Mouse (Mus musculus) hindbrain, postnatal 0 days (tissue): ENCODE measurements around the gene Tmprss7. TPM values are rescaled to one million over a fixed set of nuclear protein-coding genes. Genes with fewer than 3 reads are reported as not detected.

Experiments used
- ATAC-seq: fragments of 200-750 bp; cut with Nextera tagmentation; 2 replicates; pipeline ENCODE4 v1.8.0; 2017; ENCODE audit warnings: mild to moderate bottlenecking, moderate TSS enrichment, moderate library complexity
- DNase-seq: peaks from one replicate; pipeline ENCODE4 v3.0.0-alpha.2; 2015; ENCODE audit warnings: low spot score
- H3K27ac ChIP-seq: fragments of 300-500 bp; sonication (generic); 2 replicates; pipeline ENCODE4 v1.5.1; 2014; ENCODE audit warnings: mild to moderate bottlenecking
- H3K27me3 ChIP-seq: fragments of 300-500 bp; sonication (generic); 2 replicates; pipeline ENCODE4 v1.6.1; 2014; ENCODE audit warnings: low read length, mixed read lengths; ENCODE audit not compliant: insufficient read depth
- H3K36me3 ChIP-seq: fragments of 300-500 bp; sonication (generic); 2 replicates; pipeline ENCODE4 v1.6.1; 2014; ENCODE audit warnings: low read length, mixed read lengths; ENCODE audit not compliant: insufficient read depth
- H3K4me1 ChIP-seq: fragments of 300-500 bp; sonication (generic); 2 replicates; pipeline ENCODE4 v1.6.1; 2014; ENCODE audit warnings: antibody characterized with exemption, low read length, mixed read lengths; ENCODE audit not compliant: insufficient read depth
- H3K4me2 ChIP-seq: fragments of 300-500 bp; sonication (generic); 2 replicates; pipeline ENCODE4 v1.6.1; 2014; ENCODE audit warnings: low read depth, mild to moderate bottlenecking, low read length, moderate library complexity, mixed read lengths
- H3K4me3 ChIP-seq: fragments of 300-500 bp; sonication (generic); 2 replicates; pipeline ENCODE4 v1.5.1; 2014; ENCODE audit warnings: low read length
- H3K9ac ChIP-seq: fragments of 300-500 bp; sonication (generic); replicated peaks from 2 replicates; pipeline ENCODE4 v1.6.1; 2014; ENCODE audit warnings: mild to moderate bottlenecking, low read length, moderate library complexity, mixed read lengths
- H3K9me3 ChIP-seq: fragments of 300-500 bp; sonication (generic); 2 replicates; pipeline ENCODE4 v1.6.1; 2016; ENCODE audit warnings: low read length, mixed read lengths
- CTCF ChIP-seq: IDR thresholded peaks from 2 replicates; pipeline ENCODE4 v1.5.1; 2016; ENCODE audit warnings: antibody characterized with exemption, control low read depth, low read depth
- WGBS: fragments of 180-500 bp; shearing (Covaris S2); extraction: QIAGEN DNeasy Blood & Tissue Kit; methylation state at CpG from one replicate; pipeline ENCODE4 v1.1.7; 2014; 5-methylcytosine and 5-hydroxymethylcytosine counted together
- polyA plus RNA-seq: library from polyadenylated mRNA; unstranded; fragments of >200 nt; fragmentation: Nextera tagmentation; extraction: Ambion mirVana; gene quantifications from 2 replicates; pipeline ENCODE4 v1.2.1, GENCODE M21; 2015
- total RNA-seq: library from RNA; depleted of rRNA; stranded (reverse); fragments of >200 nt; gene quantifications from 2 replicates; pipeline ENCODE4 v1.2.3, GENCODE M21; 2014

Tmprss7 gene
- total and polyA plus RNA-seq, 2 experiments from 2014 or later, result 0.59 to 0.73 TPM

DNA sequence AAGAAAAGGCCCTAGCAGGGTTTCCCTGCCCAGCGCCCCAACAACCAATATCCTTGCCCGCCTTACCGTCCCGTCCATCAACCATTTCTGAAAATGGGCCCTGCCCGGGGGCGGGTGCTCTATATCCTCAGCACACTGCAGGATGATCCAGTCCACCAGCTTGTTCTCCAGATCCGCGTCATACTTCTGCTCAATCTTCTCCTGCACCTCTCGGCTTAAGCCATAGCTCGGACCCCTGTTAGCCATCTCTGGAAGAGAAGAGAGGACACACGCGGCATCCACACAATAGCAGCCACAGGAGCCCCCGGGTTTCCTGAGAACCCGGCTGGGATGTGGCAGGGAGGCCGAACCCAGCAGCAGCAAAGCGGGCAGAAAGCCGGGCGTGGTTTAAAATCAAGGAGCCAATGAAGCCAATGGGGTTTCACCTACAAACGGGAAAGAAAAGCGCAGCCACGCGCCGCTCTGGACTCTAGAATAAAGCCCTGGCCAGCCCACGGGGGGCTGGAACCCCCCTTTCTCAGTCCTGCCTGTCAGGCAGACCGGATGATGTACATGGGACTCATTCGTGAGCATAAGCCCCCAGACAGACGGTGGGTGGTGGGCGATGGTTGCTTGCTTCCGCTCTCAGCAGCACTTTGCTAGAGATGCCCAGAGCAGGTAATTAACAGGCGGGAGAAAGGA is 30.7 kb upstream of the Tmprss7 start, which contains the start of gene Tagln3:
Gene Tagln3, minus strand, starts transcription at position 548 of the 681 bp plus-strand sequence.
- Histone ChIP-seq H3K4me2 (peak within 1 kb of the TSS; percentile 70), H3K27ac (peak within 1 kb of the TSS; percentile 92), H3K4me3 (peak within 1 kb of the TSS; percentile 49), H3K9me3 (no peaks in the 10 kb centered on the region), H3K9ac (peak within 1 kb of the TSS; percentile 60), H3K4me1 (peaks cover 31% of the 10 kb centered on the region), H3K27me3 (no peaks in the 10 kb centered on the region), H3K36me3 (peaks cover 10% of the 10 kb centered on the region; the same call in 1 of the 2 replicates)
- WGBS, result under 1% methylated on average over 30 of the region's 30 CpGs
- DNase-seq (peak; percentile 86), ATAC-seq (peak; percentile 88)
- no peak for TF ChIP-seq CTCF

DNA sequence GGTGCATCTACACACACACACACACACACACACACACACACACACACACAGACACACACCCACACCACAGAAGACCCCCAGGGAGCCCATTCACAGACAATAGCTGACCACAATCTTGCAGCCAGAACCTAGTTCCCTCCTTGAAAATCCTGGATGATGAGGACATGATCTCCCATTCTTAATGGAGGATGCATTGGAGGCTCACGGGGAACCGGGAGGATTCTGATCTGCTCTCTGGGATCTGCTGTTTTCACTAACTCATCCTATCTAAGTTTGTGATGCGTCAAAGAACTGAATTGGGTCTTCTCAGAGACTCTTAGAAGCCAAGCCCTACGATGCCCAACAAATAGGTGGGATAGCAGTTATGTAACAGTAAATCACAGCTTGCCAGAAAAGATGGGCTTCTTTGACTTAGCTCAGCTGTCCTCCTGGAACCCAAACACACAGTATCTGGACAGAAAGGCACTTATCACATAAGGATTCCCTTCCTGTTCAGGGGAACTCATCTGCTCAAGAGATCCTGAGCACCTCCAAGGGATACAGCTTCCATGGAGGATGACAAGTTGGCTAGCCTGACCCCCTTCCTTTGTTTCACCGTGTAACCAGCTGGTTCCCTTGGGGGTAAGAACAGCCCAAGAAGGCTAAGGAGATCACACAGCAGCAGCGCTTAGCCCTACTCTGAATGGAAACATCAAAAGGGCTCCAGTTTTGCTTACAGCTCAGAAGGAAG is 29.9 kb upstream of the Tmprss7 start:
- ATAC-seq (peak; percentile 36), DNase-seq (peak; percentile 59)
- peaks cover 31% of the 10 kb centered on the region for H3K4me1 ChIP-seq
- no peaks in the 10 kb centered on the region for H3K27me3 ChIP-seq
- TF ChIP-seq CTCF, result no peak
- WGBS, result 20% methylated on average over 6 of the region's 6 CpGs
- H3K9ac ChIP-seq, result peak overlapping the region; percentile 60
- H3K9me3 ChIP-seq, result no peaks in the 10 kb centered on the region
- H3K4me3 ChIP-seq, result peak overlapping the region; percentile 49
- H3K4me2 ChIP-seq, result peak overlapping the region; percentile 70
- H3K27ac ChIP-seq, result peak overlapping the region; percentile 92
- H3K36me3 ChIP-seq, result peaks cover 15% of the 10 kb centered on the region; the same call in 1 of the 2 replicates

DNA sequence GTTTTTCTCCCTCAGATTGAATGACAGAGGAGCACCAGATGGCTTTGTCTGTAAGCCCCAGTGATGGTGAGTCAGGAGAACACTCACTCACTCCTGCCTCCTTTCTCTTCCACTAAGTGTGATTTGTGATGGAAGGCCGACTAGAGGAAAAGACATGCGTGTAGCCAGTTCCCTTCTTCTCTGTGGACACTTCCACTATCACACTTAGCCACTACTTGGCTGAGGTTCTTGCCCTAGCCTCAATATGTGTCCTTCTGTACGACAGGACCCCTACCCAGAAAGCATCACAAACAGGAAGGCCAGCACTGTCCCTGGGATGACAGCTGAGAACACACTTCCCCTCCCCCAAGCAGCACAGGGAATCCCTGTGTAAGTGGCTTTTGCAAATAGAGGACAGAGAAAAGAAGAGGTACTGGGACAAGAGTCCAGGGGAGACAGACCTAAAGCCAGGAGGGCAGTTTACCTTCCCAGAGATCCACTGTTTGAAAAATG is 29.0 kb upstream of the Tmprss7 start:
- H3K27ac ChIP-seq, result peak overlapping the region; percentile 92
- DNase-seq (peak; percentile 37), ATAC-seq (no peak)
- peaks cover 31% of the 10 kb centered on the region for H3K4me1 ChIP-seq
- H3K27me3 ChIP-seq, result no peaks in the 10 kb centered on the region
- peaks cover 15% of the 10 kb centered on the region; the same call in 1 of the 2 replicates for H3K36me3 ChIP-seq
- peak overlapping the region; percentile 49 for H3K4me3 ChIP-seq
- 25% methylated on average over 3 of the region's 3 CpGs for WGBS
- peak overlapping the region; percentile 70 for H3K4me2 ChIP-seq
- TF ChIP-seq CTCF, result no peak
- no peaks in the 10 kb centered on the region for H3K9me3 ChIP-seq
- H3K9ac ChIP-seq, result peak overlapping the region; percentile 60

DNA sequence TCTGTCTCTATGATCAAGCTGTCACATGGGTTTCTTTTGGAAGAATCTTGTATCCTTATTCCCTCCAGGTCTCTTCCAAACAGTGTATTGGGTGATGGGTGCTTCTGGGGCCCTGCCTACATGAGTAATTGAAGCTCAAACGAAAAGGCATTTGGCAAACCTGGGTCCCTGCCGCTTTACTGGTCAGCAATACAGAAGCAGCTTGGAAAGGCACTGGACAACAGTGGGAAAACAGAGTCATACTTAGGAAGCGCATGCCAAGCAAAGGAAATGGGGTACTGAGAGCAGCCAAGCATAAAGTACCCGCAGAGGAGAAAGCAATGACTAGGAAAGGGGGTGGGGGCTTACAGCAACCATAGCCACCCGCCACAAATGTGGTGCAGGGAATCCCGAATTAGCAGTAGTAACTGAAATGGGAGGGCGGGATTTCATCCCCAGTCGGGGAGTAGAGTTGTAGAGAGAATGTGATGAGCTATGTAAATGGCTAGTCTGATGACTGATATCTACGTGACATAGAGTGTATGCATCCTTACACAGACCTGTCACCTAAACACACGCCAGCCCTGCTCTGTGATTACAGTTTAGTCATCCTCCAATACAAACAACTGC is 26.7 kb upstream of the Tmprss7 start:
- no peak for ATAC-seq
- Histone ChIP-seq H3K4me3 (no peak overlapping the region), H3K36me3 (peaks cover 15% of the 10 kb centered on the region; the same call in 1 of the 2 replicates), H3K4me2 (no peak overlapping the region), H3K4me1 (peaks cover 31% of the 10 kb centered on the region), H3K9ac (no peak overlapping the region), H3K9me3 (no peaks in the 10 kb centered on the region), H3K27me3 (no peaks in the 10 kb centered on the region), H3K27ac (no peak overlapping the region)
- DNase-seq, result no peak
- WGBS, result 83% methylated on average over 10 of the region's 10 CpGs
- TF ChIP-seq CTCF, result no peak

DNA sequence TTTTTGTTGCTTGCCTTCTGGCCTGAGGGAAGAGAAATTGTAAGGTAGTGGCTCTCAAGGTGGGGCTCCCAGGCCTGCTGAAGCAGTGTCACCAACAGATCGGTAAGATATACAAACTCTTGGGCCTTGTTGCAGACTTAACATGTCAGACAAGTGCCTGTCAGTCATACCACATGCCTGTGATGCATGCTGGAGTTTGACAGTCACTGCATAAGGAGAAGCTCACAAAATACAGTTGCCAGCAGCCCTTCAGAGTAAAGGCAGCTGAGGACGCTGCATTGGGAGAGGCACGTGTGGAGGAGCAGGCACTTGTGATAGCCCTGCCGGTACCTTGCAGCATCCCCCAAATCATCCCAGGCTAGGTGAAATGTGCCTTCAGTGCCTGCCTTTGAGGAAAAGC is 24.8 kb upstream of the Tmprss7 start:
- Histone ChIP-seq H3K27me3 (no peaks in the 10 kb centered on the region), H3K27ac (no peak overlapping the region), H3K9me3 (no peaks in the 10 kb centered on the region), H3K4me3 (no peak overlapping the region), H3K9ac (no peak overlapping the region), H3K36me3 (peaks cover 15% of the 10 kb centered on the region; the same call in 1 of the 2 replicates), H3K4me1 (peaks cover 31% of the 10 kb centered on the region), H3K4me2 (no peak overlapping the region)
- WGBS, result 95% methylated on average over 4 of the region's 4 CpGs
- ATAC-seq (no peak), DNase-seq (no peak)
- no peak for TF ChIP-seq CTCF

DNA sequence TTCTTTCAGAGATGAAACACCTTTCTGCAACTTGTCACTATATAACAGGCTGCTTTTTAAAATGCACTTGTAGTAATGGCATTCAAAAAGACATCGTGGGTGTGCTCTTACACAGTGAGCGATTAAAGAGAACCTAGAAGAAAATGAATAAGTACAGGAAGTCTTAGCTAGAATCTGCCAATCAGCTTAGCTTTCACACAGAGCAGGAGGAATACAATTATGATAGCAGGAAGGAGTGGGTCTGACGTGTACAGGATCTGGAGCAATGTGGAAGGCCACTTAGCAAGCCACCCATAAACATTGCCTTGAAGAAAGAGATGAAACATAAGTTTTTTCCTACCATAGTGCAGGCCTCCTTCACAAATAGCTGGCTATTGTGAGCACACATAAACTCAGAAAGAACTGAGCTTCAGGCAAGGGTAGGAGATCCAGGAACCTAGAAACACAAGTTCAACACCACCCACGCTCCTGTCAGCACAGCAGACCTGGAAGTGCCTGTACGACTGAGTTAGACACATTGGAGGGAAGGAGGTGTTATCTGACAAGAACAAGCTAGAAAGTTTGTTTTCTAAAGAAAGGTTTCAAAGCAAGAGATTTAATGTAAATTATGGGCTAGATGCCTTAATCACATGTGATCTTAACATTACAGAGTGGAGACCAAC is 21.2 kb upstream of the Tmprss7 start:
- Histone ChIP-seq H3K36me3 (peaks cover 8% of the 10 kb centered on the region; the same call in 1 of the 2 replicates), H3K9ac (no peak overlapping the region)
- ATAC-seq, result no peak

More for the DNA sequence above, 21.2 kb upstream of the Tmprss7 start:
- Histone ChIP-seq H3K9me3 (no peaks in the 10 kb centered on the region), H3K4me1 (no peaks in the 10 kb centered on the region), H3K27me3 (no peaks in the 10 kb centered on the region), H3K27ac (no peak overlapping the region), H3K4me3 (no peak overlapping the region), H3K4me2 (no peak overlapping the region)
- no peak for TF ChIP-seq CTCF
- no peak for DNase-seq
- WGBS, result 88% methylated on average over 5 of the region's 5 CpGs
